Mouse (Mus musculus): ENCODE data around the gene Plxnb1.

GRCm38 (mm10) chr9:109087987-109088386, 7.2 kb upstream of the Plxnb1 start:
- TF ChIP-seq CTCF (IDR thresholded peaks at IDR 0.05; ENCODE audit: borderline replicate concordance, extremely low read depth, insufficient read depth, insufficient read length) (peak; percentile 69; the same call in 1 of the 2 replicates), POLR2A (IDR thresholded peaks at IDR 0.05; ENCODE audit: borderline replicate concordance, extremely low read depth, insufficient read depth, insufficient read length, poor library complexity, severe bottlenecking) (no peak)

All from brain, embryonic 14.5 days (tissue).